Mouse (Mus musculus): ENCODE data around the gene Gramd4.

GRCm38 (mm10) chr15:86144577-86144976, 87.1 kb downstream of the Gramd4 start:
- TF ChIP-seq POLR2A (IDR thresholded peaks at IDR 0.05; ENCODE audit: insufficient read length, low read depth) (no peak), TCF12 (IDR thresholded peaks at IDR 0.05; ENCODE audit: insufficient read depth, poor library complexity, severe bottlenecking) (peak; percentile 67), USF1 (IDR thresholded peaks at IDR 0.05; ENCODE audit: low read depth) (no peak), POLR2AphosphoS2 (IDR thresholded peaks at IDR 0.05; ENCODE audit: insufficient read length, low read depth) (no peak), REST (IDR thresholded peaks at IDR 0.05; ENCODE audit: insufficient read depth, insufficient read length) (no peak), E2F4 (IDR thresholded peaks at IDR 0.05; ENCODE audit: insufficient read depth) (no peak), CEBPB (IDR thresholded peaks at IDR 0.05; ENCODE audit: insufficient read depth, poor library complexity, severe bottlenecking) (no peak), MAX (IDR thresholded peaks at IDR 0.05; ENCODE audit: low read depth) (no peak), MYOG (IDR thresholded peaks at IDR 0.05; ENCODE audit: control insufficient read depth in 1 of 3, insufficient read depth in 1 of 3, insufficient read length in 2 of 3, low read depth in 2 of 3) (peak in 2 of 3 experiments; percentile 98 to 99), TCF3 (IDR thresholded peaks at IDR 0.05; ENCODE audit: insufficient read length, low read depth) (peak; percentile 94)

Measured in myocyte (in vitro differentiated cells).